Mouse (Mus musculus): Measurements from ENCODE around the gene Mb. TPM values are rescaled to one million over a fixed set of nuclear protein-coding genes. Genes with fewer than 3 reads are reported as not detected.

Gene Mb
- not detected in 2 replicates for polyA plus RNA-seq (2014; fragmentation: Nextera tagmentation; extraction: Ambion mirVana)

DNA sequence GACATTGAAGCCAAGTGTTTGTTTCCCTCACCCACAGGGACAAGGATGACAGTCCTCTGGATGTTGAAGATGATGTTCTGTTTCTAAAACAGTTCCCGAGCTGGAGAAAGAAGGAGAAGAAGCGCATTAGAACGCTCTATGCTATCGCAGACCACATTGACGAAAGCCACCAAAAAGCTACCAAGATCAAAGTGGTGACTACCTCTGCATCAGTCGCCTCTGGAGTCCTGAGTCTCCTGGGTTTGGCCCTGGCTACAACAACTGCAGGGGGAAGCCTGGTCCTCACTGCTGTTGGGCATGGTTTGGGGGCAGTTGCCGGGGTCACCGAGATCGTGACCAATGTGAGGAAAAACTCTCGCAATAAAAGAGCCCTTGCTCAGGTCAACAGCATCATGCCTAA lies at the start of gene Mb:
Gene Mb, minus strand, starts transcription at position 101 of the 400 bp plus-strand sequence.
- no peak within 1 kb of the TSS for H3K9ac ChIP-seq (ENCODE audit: low read length)
- H3K27me3 ChIP-seq (ENCODE audit: control insufficient read depth, insufficient read depth, low read length) = no peaks in the 10 kb centered on the region
- WGBS = 90% methylated on average over 10 of the region's 10 CpGs
- no peak for ATAC-seq (ENCODE audit: low FRiP score)
- no peak within 1 kb of the TSS for H3K4me3 ChIP-seq (ENCODE audit: low read depth, low read length)
- no peak within 1 kb of the TSS for H3K27ac ChIP-seq (ENCODE audit: low read depth, low read length)
- no peaks in the 10 kb centered on the region for H3K9me3 ChIP-seq (ENCODE audit: control insufficient read depth, low read length)
- no peak within 1 kb of the TSS for H3K4me2 ChIP-seq
- H3K4me1 ChIP-seq (ENCODE audit: control insufficient read depth, insufficient read depth, low read length) = peaks cover 2% of the 10 kb centered on the region; the same call in 1 of the 2 replicates
- no peak for DNase-seq (ENCODE audit: low spot score, missing footprints)
- no peaks in the 10 kb centered on the region for H3K36me3 ChIP-seq (ENCODE audit: control insufficient read depth, insufficient read depth, low read length)

DNA sequence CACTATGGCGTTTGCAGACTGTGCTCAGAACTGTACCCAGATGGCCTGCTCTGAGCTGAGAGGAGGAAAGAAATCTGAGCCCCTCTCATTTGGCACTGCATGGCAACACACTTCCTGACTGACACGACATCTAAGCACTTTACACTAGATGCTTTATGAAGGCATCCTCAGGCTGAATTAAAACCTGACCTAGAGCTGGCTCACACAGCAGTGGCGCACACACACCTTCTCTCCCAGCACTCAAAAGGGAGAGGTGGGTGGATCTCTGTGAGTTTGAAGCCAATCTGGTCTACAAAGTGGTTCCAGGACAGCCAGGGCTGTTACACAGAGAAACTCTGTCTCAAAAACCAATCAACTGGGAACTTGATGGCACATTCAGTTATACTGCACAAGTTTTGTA lies 49.3 kb upstream of the Mb start:
- Histone ChIP-seq H3K27me3 (ENCODE audit: control insufficient read depth, insufficient read depth, low read length) (no peaks in the 10 kb centered on the region), H3K4me2 (no peak overlapping the region), H3K27ac (ENCODE audit: low read depth, low read length) (no peak overlapping the region), H3K36me3 (ENCODE audit: control insufficient read depth, insufficient read depth, low read length) (peaks cover 5% of the 10 kb centered on the region; the same call in 1 of the 2 replicates), H3K9ac (ENCODE audit: low read length) (no peak overlapping the region), H3K9me3 (ENCODE audit: control insufficient read depth, low read length) (no peaks in the 10 kb centered on the region), H3K4me1 (ENCODE audit: control insufficient read depth, insufficient read depth, low read length) (no peaks in the 10 kb centered on the region), H3K4me3 (ENCODE audit: low read depth, low read length) (no peak overlapping the region)
- 83% methylated on average over 3 of the region's 3 CpGs for WGBS
- no peak for ATAC-seq (ENCODE audit: low FRiP score)
- no peak for DNase-seq (ENCODE audit: low spot score, missing footprints)

DNA sequence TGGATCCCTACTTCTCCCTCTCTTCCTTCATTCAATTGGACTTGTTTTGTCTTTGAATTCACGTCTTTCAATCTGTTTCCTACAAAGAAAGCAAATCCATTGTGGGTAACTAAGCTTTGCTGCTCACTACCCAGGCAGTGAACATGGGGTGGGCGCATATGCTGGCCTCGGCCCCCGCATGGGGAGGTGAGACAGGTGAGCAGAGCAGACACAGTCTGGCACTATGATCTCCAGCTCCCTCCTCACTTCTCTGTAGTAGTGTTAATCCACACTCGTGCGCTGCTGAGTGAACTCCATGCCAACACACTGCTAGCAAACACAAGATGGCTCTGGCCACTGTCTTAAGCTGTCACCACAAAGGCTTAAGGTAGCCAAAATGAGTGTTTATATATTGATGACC lies 46.9 kb upstream of the Mb start:
- ATAC-seq (ENCODE audit: low FRiP score) = no peak
- H3K4me1 ChIP-seq (ENCODE audit: control insufficient read depth, insufficient read depth, low read length) = no peaks in the 10 kb centered on the region
- H3K27me3 ChIP-seq (ENCODE audit: control insufficient read depth, insufficient read depth, low read length) = no peaks in the 10 kb centered on the region
- no peak overlapping the region for H3K4me2 ChIP-seq
- H3K27ac ChIP-seq (ENCODE audit: low read depth, low read length) = no peak overlapping the region
- H3K9ac ChIP-seq (ENCODE audit: low read length) = no peak overlapping the region
- H3K36me3 ChIP-seq (ENCODE audit: control insufficient read depth, insufficient read depth, low read length) = peaks cover 5% of the 10 kb centered on the region; the same call in 1 of the 2 replicates
- 96% methylated on average over 6 of the region's 6 CpGs for WGBS
- H3K4me3 ChIP-seq (ENCODE audit: low read depth, low read length) = no peak overlapping the region
- no peaks in the 10 kb centered on the region for H3K9me3 ChIP-seq (ENCODE audit: control insufficient read depth, low read length)
- no peak for DNase-seq (ENCODE audit: low spot score, missing footprints)

DNA sequence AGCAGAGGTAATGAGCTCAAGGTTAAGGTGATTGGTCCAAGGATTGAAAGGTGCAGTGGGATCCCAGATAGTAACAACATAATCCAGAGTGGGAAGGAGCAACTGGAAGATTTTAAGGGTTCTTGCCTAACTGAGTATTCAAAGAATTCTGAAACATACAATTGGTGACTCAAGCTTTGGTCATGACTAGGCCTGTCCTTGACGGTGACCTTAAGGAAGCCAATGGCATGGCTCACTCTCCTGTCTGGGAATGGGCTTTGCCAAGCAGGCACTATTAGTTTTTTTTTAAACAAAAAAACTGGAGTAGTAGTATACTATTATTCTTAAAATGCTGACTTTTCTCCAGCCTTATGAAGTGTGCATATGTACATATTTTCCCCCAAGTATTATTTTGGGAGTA lies 44.7 kb upstream of the Mb start:
- WGBS = 100% methylated on average over 1 of the region's 1 CpGs
- H3K27me3 ChIP-seq (ENCODE audit: control insufficient read depth, insufficient read depth, low read length) = no peaks in the 10 kb centered on the region
- ATAC-seq (ENCODE audit: low FRiP score) (no peak), DNase-seq (ENCODE audit: low spot score, missing footprints) (no peak)
- no peak overlapping the region for H3K4me2 ChIP-seq
- H3K27ac ChIP-seq (ENCODE audit: low read depth, low read length) = no peak overlapping the region
- no peaks in the 10 kb centered on the region for H3K9me3 ChIP-seq (ENCODE audit: control insufficient read depth, low read length)
- no peak overlapping the region for H3K4me3 ChIP-seq (ENCODE audit: low read depth, low read length)
- H3K36me3 ChIP-seq (ENCODE audit: control insufficient read depth, insufficient read depth, low read length) = 0 out of 2 replicates have a peak, but pooled peaks cover 5% of the 10 kb centered on the region
- no peaks in the 10 kb centered on the region for H3K4me1 ChIP-seq (ENCODE audit: control insufficient read depth, insufficient read depth, low read length)
- H3K9ac ChIP-seq (ENCODE audit: low read length) = no peak overlapping the region

DNA sequence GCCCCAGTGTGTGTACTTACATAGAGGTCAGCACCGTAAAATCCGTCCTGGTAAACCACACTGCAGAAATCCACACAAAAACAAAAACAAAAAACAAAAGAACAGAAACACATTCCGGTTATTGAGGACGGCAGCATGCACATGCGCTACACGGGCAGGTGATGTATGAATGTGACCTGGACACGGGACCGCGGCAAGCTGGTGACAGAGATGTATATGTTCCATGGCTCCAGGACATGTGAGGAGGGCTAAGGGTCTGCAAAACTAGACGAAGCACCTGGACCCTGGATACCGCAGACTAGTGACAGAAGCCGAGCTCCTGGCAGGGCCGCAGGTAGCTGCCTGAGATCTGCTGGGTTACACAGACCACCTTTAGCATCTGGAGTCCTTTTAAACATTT lies 44.0 kb upstream of the Mb start:
- Histone ChIP-seq H3K4me3 (ENCODE audit: low read depth, low read length) (no peak overlapping the region), H3K9me3 (ENCODE audit: control insufficient read depth, low read length) (no peaks in the 10 kb centered on the region), H3K27me3 (ENCODE audit: control insufficient read depth, insufficient read depth, low read length) (no peaks in the 10 kb centered on the region), H3K4me1 (ENCODE audit: control insufficient read depth, insufficient read depth, low read length) (no peaks in the 10 kb centered on the region), H3K9ac (ENCODE audit: low read length) (no peak overlapping the region), H3K27ac (ENCODE audit: low read depth, low read length) (no peak overlapping the region), H3K36me3 (ENCODE audit: control insufficient read depth, insufficient read depth, low read length) (0 out of 2 replicates have a peak, but pooled peaks cover 5% of the 10 kb centered on the region), H3K4me2 (no peak overlapping the region)
- DNase-seq (ENCODE audit: low spot score, missing footprints) (no peak), ATAC-seq (ENCODE audit: low FRiP score) (no peak)
- WGBS = 96% methylated on average over 13 of the region's 13 CpGs

DNA sequence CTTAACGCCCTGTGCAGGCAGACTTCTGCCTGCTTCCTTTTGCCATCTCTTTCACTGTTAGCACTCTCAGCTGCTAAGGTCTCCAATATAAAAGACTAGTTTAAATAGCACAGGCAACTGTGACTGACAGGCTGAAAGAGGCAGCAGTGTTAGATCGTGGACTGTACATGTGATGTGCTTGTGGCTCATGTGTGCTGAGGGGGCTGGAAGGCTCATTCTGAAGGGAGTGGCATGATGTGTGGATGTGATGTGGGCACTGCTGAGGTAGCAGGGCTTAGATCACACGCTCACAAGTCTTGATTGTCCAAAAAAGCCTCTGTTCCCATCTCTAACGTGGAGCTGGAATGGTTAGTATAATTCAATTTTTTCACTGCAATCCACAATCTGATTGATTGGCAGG lies 40.9 kb upstream of the Mb start:
- Histone ChIP-seq H3K36me3 (ENCODE audit: control insufficient read depth, insufficient read depth, low read length) (no peaks in the 10 kb centered on the region), H3K4me1 (ENCODE audit: control insufficient read depth, insufficient read depth, low read length) (no peaks in the 10 kb centered on the region), H3K4me2 (no peak overlapping the region), H3K9ac (ENCODE audit: low read length) (no peak overlapping the region), H3K4me3 (ENCODE audit: low read depth, low read length) (no peak overlapping the region), H3K9me3 (ENCODE audit: control insufficient read depth, low read length) (no peaks in the 10 kb centered on the region), H3K27me3 (ENCODE audit: control insufficient read depth, insufficient read depth, low read length) (no peaks in the 10 kb centered on the region), H3K27ac (ENCODE audit: low read depth, low read length) (no peak overlapping the region)
- ATAC-seq (ENCODE audit: low FRiP score) = no peak
- no peak for DNase-seq (ENCODE audit: low spot score, missing footprints)
- WGBS = 88% methylated on average over 4 of the region's 4 CpGs

DNA sequence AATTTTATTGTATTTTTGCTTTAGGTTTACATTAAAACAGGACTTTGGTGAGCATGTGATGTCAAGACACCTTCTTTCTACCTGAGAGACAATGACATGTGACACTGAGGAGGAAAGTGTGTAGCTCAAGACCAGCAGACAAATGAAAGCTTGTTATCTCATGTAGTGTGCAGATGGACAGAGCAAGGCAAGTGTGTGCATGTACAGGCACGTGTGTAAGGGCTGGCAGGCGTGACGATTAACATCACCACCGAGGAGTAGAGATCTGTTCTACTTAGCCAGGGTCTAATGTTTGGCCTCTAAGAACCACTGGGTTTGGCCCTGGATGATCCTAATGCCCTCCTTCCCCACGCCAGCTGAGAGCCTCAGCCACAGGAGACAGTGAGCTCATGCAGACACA lies 40.1 kb upstream of the Mb start:
- 90% methylated on average over 5 of the region's 5 CpGs for WGBS
- Histone ChIP-seq H3K36me3 (ENCODE audit: control insufficient read depth, insufficient read depth, low read length) (no peaks in the 10 kb centered on the region), H3K4me2 (no peak overlapping the region), H3K27me3 (ENCODE audit: control insufficient read depth, insufficient read depth, low read length) (no peaks in the 10 kb centered on the region), H3K4me3 (ENCODE audit: low read depth, low read length) (no peak overlapping the region), H3K9ac (ENCODE audit: low read length) (no peak overlapping the region), H3K27ac (ENCODE audit: low read depth, low read length) (no peak overlapping the region), H3K9me3 (ENCODE audit: control insufficient read depth, low read length) (no peaks in the 10 kb centered on the region), H3K4me1 (ENCODE audit: control insufficient read depth, insufficient read depth, low read length) (no peaks in the 10 kb centered on the region)
- ATAC-seq (ENCODE audit: low FRiP score) = no peak
- DNase-seq (ENCODE audit: low spot score, missing footprints) = no peak

DNA sequence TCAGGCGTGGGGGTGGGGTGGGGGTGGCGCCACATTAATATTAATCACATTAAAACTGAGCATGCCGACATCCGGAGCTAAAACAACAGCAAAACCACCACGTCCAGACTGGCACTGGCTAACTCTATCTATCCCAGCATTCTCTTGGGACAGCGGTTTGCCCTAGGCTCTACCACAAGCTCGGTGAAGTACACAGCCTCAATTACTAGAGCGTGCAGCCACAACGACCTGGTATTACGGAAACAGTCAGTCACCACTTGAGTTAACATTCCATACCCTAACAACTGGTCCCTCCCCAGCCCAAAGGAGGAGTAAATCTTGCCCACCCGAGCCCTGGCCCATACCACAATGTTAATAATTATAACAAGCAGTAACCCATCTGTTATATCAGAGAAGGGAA lies 38.8 kb upstream of the Mb start:
- H3K36me3 ChIP-seq (ENCODE audit: control insufficient read depth, insufficient read depth, low read length) = no peaks in the 10 kb centered on the region
- H3K27ac ChIP-seq (ENCODE audit: low read depth, low read length) = no peak overlapping the region
- 76% methylated on average over 11 of the region's 11 CpGs for WGBS
- no peaks in the 10 kb centered on the region for H3K4me1 ChIP-seq (ENCODE audit: control insufficient read depth, insufficient read depth, low read length)
- H3K9ac ChIP-seq (ENCODE audit: low read length) = no peak overlapping the region
- no peaks in the 10 kb centered on the region for H3K9me3 ChIP-seq (ENCODE audit: control insufficient read depth, low read length)
- H3K4me2 ChIP-seq = no peak overlapping the region
- DNase-seq (ENCODE audit: low spot score, missing footprints) = no peak
- H3K27me3 ChIP-seq (ENCODE audit: control insufficient read depth, insufficient read depth, low read length) = no peaks in the 10 kb centered on the region
- no peak overlapping the region for H3K4me3 ChIP-seq (ENCODE audit: low read depth, low read length)
- ATAC-seq (ENCODE audit: low FRiP score) = no peak

DNA sequence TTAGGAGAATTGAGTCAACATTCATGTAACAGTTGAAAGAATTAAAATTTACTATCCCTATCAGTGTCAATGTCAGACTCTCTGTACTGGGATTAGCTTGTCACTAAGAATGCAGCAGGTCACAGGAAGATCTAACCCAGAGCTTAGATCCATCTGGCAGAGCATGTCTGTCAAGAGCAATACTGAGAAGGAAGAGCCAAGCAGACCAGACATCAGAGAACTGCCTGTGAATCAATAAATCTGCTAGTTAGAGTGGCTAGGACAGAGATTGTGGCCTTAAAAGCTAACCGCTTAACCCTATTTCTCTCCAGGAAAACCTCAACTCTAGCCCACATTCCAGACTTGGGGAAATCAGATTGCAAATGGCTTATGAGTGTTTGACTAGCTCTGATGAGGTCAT lies 36.0 kb upstream of the Mb start:
- H3K27me3 ChIP-seq (ENCODE audit: control insufficient read depth, insufficient read depth, low read length) = no peaks in the 10 kb centered on the region
- H3K36me3 ChIP-seq (ENCODE audit: control insufficient read depth, insufficient read depth, low read length) = no peaks in the 10 kb centered on the region; the same call in 1 of the 2 replicates
- no peaks in the 10 kb centered on the region for H3K9me3 ChIP-seq (ENCODE audit: control insufficient read depth, low read length)
- ATAC-seq (ENCODE audit: low FRiP score) (no peak), DNase-seq (ENCODE audit: low spot score, missing footprints) (no peak)
- H3K27ac ChIP-seq (ENCODE audit: low read depth, low read length) = no peak overlapping the region
- 100% methylated on average over 1 of the region's 1 CpGs for WGBS
- H3K9ac ChIP-seq (ENCODE audit: low read length) = no peak overlapping the region
- H3K4me1 ChIP-seq (ENCODE audit: control insufficient read depth, insufficient read depth, low read length) = no peaks in the 10 kb centered on the region
- no peak overlapping the region for H3K4me3 ChIP-seq (ENCODE audit: low read depth, low read length)
- H3K4me2 ChIP-seq = no peak overlapping the region

DNA sequence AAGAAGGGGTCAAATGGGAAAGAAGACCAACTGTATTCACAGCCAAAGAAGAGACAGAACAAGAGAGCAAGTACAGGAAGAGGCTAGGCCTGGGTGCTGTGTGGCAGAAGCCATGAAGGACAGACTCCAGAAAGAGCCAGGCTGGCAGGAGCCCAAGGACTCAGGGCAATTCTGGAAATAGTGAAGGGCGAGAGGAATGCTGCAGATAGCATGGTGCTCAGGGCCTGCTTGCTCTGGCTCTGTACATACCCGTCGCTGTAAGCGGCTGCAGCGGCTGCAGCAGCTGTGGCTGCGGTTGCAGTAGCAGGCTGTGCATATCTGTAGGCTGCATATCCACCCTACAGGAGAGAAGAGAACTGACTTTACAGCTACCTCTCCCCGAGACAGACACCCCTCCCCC lies 35.3 kb upstream of the Mb start:
- DNase-seq (ENCODE audit: low spot score, missing footprints) (no peak), ATAC-seq (ENCODE audit: low FRiP score) (no peak)
- no peaks in the 10 kb centered on the region; the same call in 1 of the 2 replicates for H3K36me3 ChIP-seq (ENCODE audit: control insufficient read depth, insufficient read depth, low read length)
- H3K4me3 ChIP-seq (ENCODE audit: low read depth, low read length) = no peak overlapping the region
- no peaks in the 10 kb centered on the region for H3K27me3 ChIP-seq (ENCODE audit: control insufficient read depth, insufficient read depth, low read length)
- H3K27ac ChIP-seq (ENCODE audit: low read depth, low read length) = no peak overlapping the region
- no peak overlapping the region for H3K4me2 ChIP-seq
- H3K9me3 ChIP-seq (ENCODE audit: control insufficient read depth, low read length) = no peaks in the 10 kb centered on the region
- no peak overlapping the region for H3K9ac ChIP-seq (ENCODE audit: low read length)
- no peaks in the 10 kb centered on the region for H3K4me1 ChIP-seq (ENCODE audit: control insufficient read depth, insufficient read depth, low read length)
- WGBS = 93% methylated on average over 7 of the region's 7 CpGs
